Mouse (Mus musculus) NIH3T3 (cell line): Measurements from ENCODE around the gene Stt3a.

Experiments
- DNase-seq: peaks from one replicate; pipeline ENCODE4 v3.0.0-alpha.2; 2012; ENCODE audit warnings: low read depth

Stt3a gene

GRCm38 (mm10) chr9:36716624-36717023 is 50.9 kb downstream of the Stt3a start:
- DNase-seq = peak; percentile 44

- DNase-seq = no peak
Observed at GRCm38 (mm10) chr9:36707304-36707703, 60.2 kb downstream of the Stt3a start.

- no peak for DNase-seq
Observed at GRCm38 (mm10) chr9:36705923-36706322, 61.6 kb downstream of the Stt3a start.

- no peak for DNase-seq
Observed at GRCm38 (mm10) chr9:36694276-36694675, 73.2 kb downstream of the Stt3a start.

GRCm38 (mm10) chr9:36692920-36693319 is 74.6 kb downstream of the Stt3a start, which contains the start of gene Acrv1:
Gene Acrv1 (plus strand): TSS chr9:36693220.
- DNase-seq = no peak

- peak; percentile 55 for DNase-seq
Observed at GRCm38 (mm10) chr9:36687329-36687728, 80.2 kb downstream of the Stt3a start.

- no peak for DNase-seq
Observed at GRCm38 (mm10) chr9:36681424-36681823, 86.1 kb downstream of the Stt3a start.
